ENCODE assay signal across 22 mouse cellular contexts in the genomic region with DNA sequence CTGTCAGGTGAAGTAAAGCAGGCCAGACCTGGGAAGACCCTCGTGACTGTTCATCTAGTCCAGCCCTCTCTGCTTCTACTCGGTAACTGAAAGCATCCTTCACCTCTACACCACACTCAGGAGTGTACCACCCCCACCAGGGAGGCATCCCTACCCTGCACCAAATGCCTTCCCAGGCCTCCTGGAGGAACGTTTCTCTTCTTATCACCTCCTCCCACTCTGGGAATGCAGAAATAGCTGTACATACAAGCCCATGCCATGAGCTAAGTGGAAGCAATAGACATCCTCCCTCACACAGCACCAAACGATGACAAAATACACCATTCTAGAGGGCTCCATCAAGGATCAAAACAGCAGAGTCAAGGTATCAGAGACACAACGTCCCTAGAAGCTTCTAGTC.
"Had no signal": no experiment of that assay in that cellular context is flagged by ENCODE, and none has a peak within 500 bp of the region (broad histone marks: within the 10 kb centered on the region; RNA-seq: fewer than 3 reads in every experiment).

No protein-coding gene starts in this region.

- H3K9me3 ChIP-seq: limb, embryonic 10.5 days; limb, embryonic 13.5 days; liver, embryonic 12.5 days; liver, embryonic 15.5 days; lung, embryonic 15.5 days; megakaryocyte, embryonic 14.5 days; midbrain, embryonic 10.5 days; midbrain, embryonic 13.5 days; neural tube, embryonic 13.5 days had no signal

- H3K9ac ChIP-seq: limb, embryonic 13.5 days; liver, embryonic 12.5 days; liver, embryonic 15.5 days; lung, embryonic 15.5 days; midbrain, embryonic 13.5 days; neural tube, embryonic 13.5 days had no signal

- H3K4me1 ChIP-seq: liver, embryonic 12.5 days; liver, embryonic 15.5 days; lung, embryonic 15.5 days had no signal

- DNase-seq: kidney, adult 2 months; kidney, postnatal 25 days; liver; lung, adult 18-20 months; lung, postnatal 10 days; lung, postnatal 36 days; retina, postnatal 1 day; right cerebral cortex, postnatal 4 days; thymus, postnatal 25 days had no signal

- H3K27me3 ChIP-seq: limb, embryonic 13.5 days; liver, embryonic 12.5 days; liver, embryonic 15.5 days; lung, embryonic 15.5 days; midbrain, embryonic 13.5 days; neural tube, embryonic 13.5 days had no signal

- ATAC-seq: liver, embryonic 12.5 days; midbrain, embryonic 13.5 days; midbrain, embryonic 16.5 days had no signal

- H3K4me2 ChIP-seq: limb, embryonic 13.5 days; liver, embryonic 12.5 days; liver, embryonic 15.5 days; lung, embryonic 15.5 days; midbrain, embryonic 13.5 days; neural tube, embryonic 13.5 days had no signal

- H3K36me3 ChIP-seq: limb, embryonic 10.5 days; limb, embryonic 13.5 days; liver, embryonic 12.5 days; liver, embryonic 15.5 days; lung, embryonic 15.5 days; midbrain, embryonic 10.5 days; midbrain, embryonic 13.5 days; neural tube, embryonic 13.5 days had no signal

- H3K27ac ChIP-seq: kidney, postnatal 0 days; limb, embryonic 10.5 days; limb, embryonic 13.5 days; liver, embryonic 12.5 days; liver, embryonic 15.5 days; lung, embryonic 15.5 days; midbrain, embryonic 10.5 days; midbrain, embryonic 13.5 days; neural tube, embryonic 13.5 days; stomach, postnatal 0 days had no signal

- H3K4me3 ChIP-seq: limb, embryonic 10.5 days; limb, embryonic 13.5 days; liver, embryonic 12.5 days; liver, embryonic 15.5 days; lung, embryonic 15.5 days; megakaryocyte, embryonic 14.5 days; midbrain, embryonic 10.5 days; midbrain, embryonic 13.5 days; myocyte; neural tube, embryonic 13.5 days had no signal
